Comparison of ENCODE assay signal across 37 mouse cellular contexts in the genomic region with DNA sequence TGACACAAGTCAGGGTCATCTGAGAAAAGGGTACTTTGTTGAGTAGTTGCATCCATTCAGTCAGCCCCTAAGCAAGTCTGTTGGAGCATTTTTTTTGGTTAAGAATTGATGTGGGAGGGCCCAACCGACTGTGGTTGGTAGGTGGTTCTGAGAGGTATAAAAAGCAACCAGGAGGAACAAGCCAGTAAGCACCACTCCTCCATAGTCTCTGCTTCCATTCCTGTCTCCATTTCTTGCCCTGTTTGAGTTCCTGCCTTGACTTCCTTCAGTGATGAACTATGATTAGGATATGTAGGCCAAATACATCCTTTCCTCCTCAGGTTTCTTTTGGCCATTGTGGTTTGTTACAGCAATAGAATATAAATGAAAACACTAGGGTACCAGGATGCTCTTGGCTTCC. TPM values are rescaled to one million over a fixed set of nuclear protein-coding genes. Genes with fewer than 3 reads are reported as not detected.
"Had no signal": no experiment of that assay in that cellular context is flagged by ENCODE, and none has a peak within 500 bp of the region (broad histone marks: within the 10 kb centered on the region; RNA-seq: fewer than 3 reads in every experiment).

No protein-coding gene starts in this region.

- H3K27ac ChIP-seq: heart, adult 2 months; heart, embryonic 13.5 days; heart, embryonic 15.5 days; hindbrain, embryonic 13.5 days; hindbrain, embryonic 15.5 days; hindbrain, postnatal 0 days; limb, embryonic 10.5 days; limb, embryonic 12.5 days; liver, embryonic 13.5 days; liver, embryonic 15.5 days had no signal

- H3K4me2 ChIP-seq: heart, embryonic 11.5 days; heart, embryonic 13.5 days; heart, embryonic 15.5 days; hindbrain, embryonic 13.5 days; hindbrain, embryonic 15.5 days; limb, embryonic 12.5 days; liver, embryonic 11.5 days; liver, embryonic 13.5 days; liver, embryonic 15.5 days had no signal

- H3K9me3 ChIP-seq: heart, embryonic 13.5 days; heart, embryonic 15.5 days; hindbrain, embryonic 13.5 days; hindbrain, embryonic 15.5 days; limb, embryonic 10.5 days; limb, embryonic 12.5 days; liver, embryonic 13.5 days; liver, embryonic 15.5 days had no signal

- DNase-seq: gastrocnemius, postnatal 14 days; gastrocnemius, postnatal 36 days; heart, adult 11 months; heart, adult 2 months; heart, postnatal 14 days; heart, postnatal 36 days; kidney, adult 11 months; kidney, adult 2 months; kidney, adult 9 months; kidney, postnatal 10 days; kidney, postnatal 25 days; kidney, postnatal 4 days; layer of hippocampus, adult 9-11 months; liver; liver, embryonic 13.5 days; liver, postnatal 0 days had no signal

- H3K9ac ChIP-seq: heart, embryonic 13.5 days; heart, embryonic 15.5 days; hindbrain, embryonic 13.5 days; hindbrain, embryonic 15.5 days; limb, embryonic 12.5 days; liver, embryonic 13.5 days; liver, embryonic 15.5 days; liver, postnatal 0 days had no signal

- H3K4me3 ChIP-seq: heart, adult 2 months; heart, embryonic 13.5 days; heart, embryonic 15.5 days; hindbrain, embryonic 13.5 days; hindbrain, embryonic 15.5 days; limb, embryonic 10.5 days; limb, embryonic 12.5 days; liver, embryonic 13.5 days; liver, embryonic 15.5 days had no signal

- ATAC-seq: hindbrain, postnatal 0 days; intestine, embryonic 16.5 days; liver, postnatal 0 days had no signal

- H3K27me3 ChIP-seq: hindbrain, embryonic 15.5 days had no signal

- H3K36me3 ChIP-seq: heart, embryonic 15.5 days had no signal

RNA-seq across cellular contexts. Expression of a gene that starts 23.4 kb away (rescaled TPM):
- total RNA-seq: gastrocnemius, adult 18-20 months; gastrocnemius, adult 8-10 months; gastrocnemius, postnatal 36 days; heart, adult 2 months; heart, postnatal 36 days; hematopoietic stem cell, adult 5-6 weeks; hindbrain, postnatal 0 days; layer of hippocampus, adult 8-10 months; left cerebral cortex, adult 8-10 months; left cerebral cortex, postnatal 10 days; left cerebral cortex, postnatal 25 days had no signal
- polyA plus RNA-seq: gonadal fat pad, adult 2 months; heart, embryonic 13.5 days; heart, postnatal 0 days; kidney, embryonic 16.5 days; limb, embryonic 10.5 days; liver, embryonic 11.5 days; liver, embryonic 13.5 days; liver, embryonic 15.5 days; liver, postnatal 0 days had no signal
